In the genomic region with DNA sequence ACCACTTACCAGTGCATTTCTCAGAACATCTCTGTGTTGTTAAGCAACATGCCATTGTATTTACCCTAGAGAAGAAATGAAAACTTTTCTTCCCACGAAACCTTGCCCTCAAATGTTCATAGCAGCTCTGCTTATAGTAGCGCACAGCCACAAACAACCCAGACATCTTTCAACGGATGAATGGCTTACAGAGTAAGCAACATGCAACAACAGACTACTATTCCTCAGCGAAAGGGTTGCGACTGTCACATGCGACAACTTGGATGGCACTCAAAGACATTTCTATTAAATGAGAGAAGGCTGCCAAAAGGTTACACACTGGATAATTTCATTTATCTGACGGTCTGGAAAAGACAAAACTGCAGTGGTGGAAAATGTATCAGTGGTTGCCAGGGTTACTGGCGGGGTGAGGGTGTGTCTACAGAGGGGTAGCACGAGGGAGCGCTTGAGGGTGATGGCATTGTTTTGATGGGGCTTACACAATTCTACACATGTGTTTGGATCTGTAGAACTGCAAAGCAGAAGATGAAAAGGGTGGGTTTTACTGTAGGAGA, we compare ENCODE assay signal across 22 mouse cellular contexts.
DNase-seq lines count a peak whose midpoint lies in the region; ATAC-seq and TF ChIP-seq lines count a peak whose summit lies in the region.
"Had no signal": no experiment of that assay in that cellular context is flagged by ENCODE, and none has a peak within 500 bp of the region (broad histone marks: within the 10 kb centered on the region; RNA-seq: fewer than 3 reads in every experiment).

No protein-coding gene starts in this region.

- H3K9ac ChIP-seq in forebrain, postnatal 0 days, result no peak overlapping the region
- H3K9ac ChIP-seq in forebrain, embryonic 12.5 days, result no peak overlapping the region
- H3K9ac ChIP-seq in liver, adult 2 months (ENCODE audit: low read depth, low read length), result no peak overlapping the region
- H3K9ac ChIP-seq in liver, embryonic 11.5 days (ENCODE audit: low read depth, low read length), result no peak overlapping the region
- no peak overlapping the region for H3K9ac ChIP-seq in midbrain, embryonic 14.5 days (replicated peaks; ENCODE audit: low read length)
- H3K9ac ChIP-seq: heart, embryonic 12.5 days; limb, embryonic 12.5 days; liver, embryonic 13.5 days had no signal

- peak; percentile 56 for ATAC-seq in forebrain, postnatal 0 days
- no peak for ATAC-seq in forebrain, embryonic 12.5 days (ENCODE audit: low FRiP score)
- ATAC-seq in liver, embryonic 11.5 days (replicated peaks; ENCODE audit: low FRiP score), result no peak
- ATAC-seq in midbrain, embryonic 14.5 days (ENCODE audit: low FRiP score, low TSS enrichment), result no peak
- ATAC-seq: intestine, postnatal 0 days had no signal

- intact Hi-C loops in gastrocnemius, adult 2 months (cut with DNase I), result no loop called here

- no peak for DNase-seq in forebrain, postnatal 0 days
- peak; percentile 38 for DNase-seq in liver, adult 2 months (ENCODE audit: extremely low read depth, low read depth, low spot score)
- DNase-seq in liver, embryonic 11.5 days (ENCODE audit: low spot score), result no peak
- DNase-seq in midbrain, embryonic 14.5 days, result peak; percentile 31
- no peak for DNase-seq in midbrain, embryonic 10.5 days (ENCODE audit: low spot score)
- peak; percentile 69 for DNase-seq in brain, embryonic 14.5 days (ENCODE audit: low read depth)
- no peak for DNase-seq in gastrocnemius, adult 2 months
- DNase-seq: adrenal gland, adult 2 months; cerebellum, adult 8-10 months; gastrocnemius, postnatal 14 days; heart, adult 11 months; heart, postnatal 10 days; kidney, postnatal 25 days; liver, embryonic 13.5 days; lung, adult 2 months; right cerebral cortex, postnatal 25 days; spleen, adult 18-20 months had no signal

- H3K27me3 ChIP-seq in forebrain, postnatal 0 days (ENCODE audit: insufficient read depth, low read length), result no peaks in the 10 kb centered on the region
- no peaks in the 10 kb centered on the region for H3K27me3 ChIP-seq in forebrain, embryonic 12.5 days
- no peaks in the 10 kb centered on the region for H3K27me3 ChIP-seq in liver, adult 2 months (ENCODE audit: control insufficient read depth, insufficient read depth, low read length)
- H3K27me3 ChIP-seq in liver, embryonic 11.5 days (replicated peaks; ENCODE audit: control insufficient read depth, insufficient read depth, low read length), result no peaks in the 10 kb centered on the region
- no peaks in the 10 kb centered on the region for H3K27me3 ChIP-seq in midbrain, embryonic 14.5 days (ENCODE audit: control insufficient read depth, insufficient read depth, low read length)
- H3K27me3 ChIP-seq in midbrain, embryonic 10.5 days (ENCODE audit: low read depth, poor library complexity, severe bottlenecking), result no peaks in the 10 kb centered on the region
- H3K27me3 ChIP-seq: limb, embryonic 12.5 days; liver, embryonic 13.5 days had no signal

- H3K27ac ChIP-seq in forebrain, postnatal 0 days (ENCODE audit: low read depth, low read length), result no peak overlapping the region
- no peak overlapping the region for H3K27ac ChIP-seq in forebrain, embryonic 12.5 days
- no peak overlapping the region for H3K27ac ChIP-seq in liver, adult 2 months (replicated peaks; ENCODE audit: insufficient read depth, low read depth, low read length)
- H3K27ac ChIP-seq in liver, embryonic 11.5 days (ENCODE audit: low read depth, low read length), result no peak overlapping the region
- H3K27ac ChIP-seq in midbrain, embryonic 14.5 days (replicated peaks; ENCODE audit: low read depth, low read length), result no peak overlapping the region
- no peak overlapping the region for H3K27ac ChIP-seq in midbrain, embryonic 10.5 days (replicated peaks)
- H3K27ac ChIP-seq in gastrocnemius, adult 2 months, result no peak overlapping the region
- H3K27ac ChIP-seq: layer of hippocampus, adult 2 months; limb, embryonic 12.5 days; liver, embryonic 13.5 days had no signal

- no peaks in the 10 kb centered on the region for H3K79me2 ChIP-seq in liver, adult 2 months (ENCODE audit: control insufficient read depth, insufficient read depth, low read length)

- TF ChIP-seq CTCF in forebrain, postnatal 0 days (IDR thresholded peaks at IDR 0.05; ENCODE audit: low read depth), result no peak
- no peak for TF ChIP-seq CTCF in liver, adult 2 months (IDR thresholded peaks at IDR 0.05; ENCODE audit: low read depth, low read length)
- no peak for TF ChIP-seq CTCF in brain, embryonic 14.5 days (IDR thresholded peaks at IDR 0.05; ENCODE audit: borderline replicate concordance, extremely low read depth, insufficient read depth, insufficient read length)
- no peak for TF ChIP-seq CTCF in gastrocnemius, adult 2 months (IDR thresholded peaks at IDR 0.05)

- H3K4me2 ChIP-seq in forebrain, postnatal 0 days (ENCODE audit: low read depth), result no peak overlapping the region
- no peak overlapping the region for H3K4me2 ChIP-seq in forebrain, embryonic 12.5 days
- no peak overlapping the region for H3K4me2 ChIP-seq in liver, embryonic 11.5 days
- H3K4me2 ChIP-seq in midbrain, embryonic 14.5 days (ENCODE audit: low read length), result no peak overlapping the region
- H3K4me2 ChIP-seq: heart, embryonic 12.5 days; limb, embryonic 12.5 days; liver, embryonic 13.5 days had no signal

- 0 out of 2 replicates have a peak, but pooled peaks cover 7% of the 10 kb centered on the region for H3K9me3 ChIP-seq in forebrain, postnatal 0 days (ENCODE audit: low read length)
- 0 out of 2 replicates have a peak, but pooled peaks cover 4% of the 10 kb centered on the region for H3K9me3 ChIP-seq in forebrain, embryonic 12.5 days
- H3K9me3 ChIP-seq in liver, embryonic 11.5 days (ENCODE audit: control insufficient read depth, low read length), result 0 out of 2 replicates have a peak, but pooled peaks cover 4% of the 10 kb centered on the region
- no peaks in the 10 kb centered on the region for H3K9me3 ChIP-seq in midbrain, embryonic 14.5 days (ENCODE audit: control insufficient read depth, low read length)
- H3K9me3 ChIP-seq in midbrain, embryonic 10.5 days (replicated peaks), result peaks cover 20% of the 10 kb centered on the region

- WGBS in forebrain, postnatal 0 days, result 36% methylated on average over 10 of the region's 10 CpGs
- 79% methylated on average over 10 of the region's 10 CpGs for WGBS in forebrain, embryonic 12.5 days
- 62% methylated on average over 10 of the region's 10 CpGs for WGBS in liver, adult 2 months
- WGBS in liver, embryonic 11.5 days, result 81% methylated on average over 10 of the region's 10 CpGs
- WGBS in midbrain, embryonic 14.5 days, result 69% methylated on average over 10 of the region's 10 CpGs
- WGBS in midbrain, embryonic 10.5 days, result 87% methylated on average over 10 of the region's 10 CpGs

- H3K36me3 ChIP-seq in forebrain, postnatal 0 days (ENCODE audit: insufficient read depth), result no peaks in the 10 kb centered on the region
- H3K36me3 ChIP-seq in forebrain, embryonic 12.5 days (replicated peaks), result no peaks in the 10 kb centered on the region
- no peaks in the 10 kb centered on the region for H3K36me3 ChIP-seq in liver, adult 2 months (ENCODE audit: control insufficient read depth, insufficient read depth, low read length)
- H3K36me3 ChIP-seq in liver, embryonic 11.5 days (ENCODE audit: control insufficient read depth, insufficient read depth, low read length), result no peaks in the 10 kb centered on the region
- H3K36me3 ChIP-seq in midbrain, embryonic 14.5 days (ENCODE audit: control insufficient read depth, insufficient read depth, low read length), result no peaks in the 10 kb centered on the region
- no peaks in the 10 kb centered on the region for H3K36me3 ChIP-seq in midbrain, embryonic 10.5 days
- H3K36me3 ChIP-seq: heart, embryonic 12.5 days; limb, embryonic 12.5 days; liver, embryonic 13.5 days had no signal

- no peaks in the 10 kb centered on the region for H3K4me1 ChIP-seq in forebrain, postnatal 0 days (ENCODE audit: insufficient read depth)
- H3K4me1 ChIP-seq in forebrain, embryonic 12.5 days, result peaks cover 5% of the 10 kb centered on the region; the same call in 1 of the 2 replicates
- no peaks in the 10 kb centered on the region; the same call in 1 of the 2 replicates for H3K4me1 ChIP-seq in liver, adult 2 months (ENCODE audit: control insufficient read depth, insufficient read depth, low read length)
- no peaks in the 10 kb centered on the region for H3K4me1 ChIP-seq in liver, embryonic 11.5 days (replicated peaks; ENCODE audit: control insufficient read depth, insufficient read depth, low read length)
- H3K4me1 ChIP-seq in midbrain, embryonic 14.5 days (ENCODE audit: control insufficient read depth, insufficient read depth, low read length), result no peaks in the 10 kb centered on the region
- H3K4me1 ChIP-seq in midbrain, embryonic 10.5 days, result no peaks in the 10 kb centered on the region
- H3K4me1 ChIP-seq: liver, embryonic 13.5 days had no signal

- no peak for TF ChIP-seq POLR2A in liver, adult 2 months (IDR thresholded peaks at IDR 0.05; ENCODE audit: extremely low read depth, insufficient read depth, low read length)
- TF ChIP-seq POLR2A in brain, embryonic 14.5 days (IDR thresholded peaks at IDR 0.05; ENCODE audit: borderline replicate concordance, extremely low read depth, insufficient read depth, insufficient read length, poor library complexity, severe bottlenecking), result no peak

- H3K4me3 ChIP-seq in forebrain, postnatal 0 days (ENCODE audit: low read depth, low read length), result no peak overlapping the region
- H3K4me3 ChIP-seq in forebrain, embryonic 12.5 days (replicated peaks), result no peak overlapping the region
- H3K4me3 ChIP-seq in liver, adult 2 months (ENCODE audit: insufficient read depth, low read depth, low read length), result no peak overlapping the region
- no peak overlapping the region for H3K4me3 ChIP-seq in liver, embryonic 11.5 days (ENCODE audit: low read depth, low read length)
- H3K4me3 ChIP-seq in midbrain, embryonic 14.5 days (replicated peaks; ENCODE audit: low read depth, low read length), result no peak overlapping the region
- no peak overlapping the region for H3K4me3 ChIP-seq in midbrain, embryonic 10.5 days
- no peak overlapping the region for H3K4me3 ChIP-seq in gastrocnemius, adult 2 months
- H3K4me3 ChIP-seq: heart, embryonic 12.5 days; layer of hippocampus, adult 2 months; limb, embryonic 12.5 days; liver, embryonic 13.5 days had no signal

Comparison
In these comparisons a context has a peak if more than half of its experiments do, and no peak if none do; other contexts are left out.
1. DNase-seq: peak in liver, adult 2 months (single experiment), midbrain, embryonic 14.5 days (single experiment) and brain, embryonic 14.5 days (single experiment); none in forebrain, postnatal 0 days (single experiment), liver, embryonic 11.5 days (single experiment), midbrain, embryonic 10.5 days (single experiment) and gastrocnemius, adult 2 months (single experiment).